Mouse (Mus musculus): ENCODE results near the gene 1700030K09Rik.

Gene 1700030K09Rik

GRCm38 (mm10) chr8:72504637-72505314 lies 61.1 kb downstream of the 1700030K09Rik start:
- no peak for DNase-seq (ENCODE audit: low read depth, low spot score)

- DNase-seq (ENCODE audit: low read depth, low spot score), result no peak
Observed at GRCm38 (mm10) chr8:72507505-72507904, 63.8 kb downstream of the 1700030K09Rik start.
